ENCODE assay signal across 8 mouse cellular contexts in the genomic region with DNA sequence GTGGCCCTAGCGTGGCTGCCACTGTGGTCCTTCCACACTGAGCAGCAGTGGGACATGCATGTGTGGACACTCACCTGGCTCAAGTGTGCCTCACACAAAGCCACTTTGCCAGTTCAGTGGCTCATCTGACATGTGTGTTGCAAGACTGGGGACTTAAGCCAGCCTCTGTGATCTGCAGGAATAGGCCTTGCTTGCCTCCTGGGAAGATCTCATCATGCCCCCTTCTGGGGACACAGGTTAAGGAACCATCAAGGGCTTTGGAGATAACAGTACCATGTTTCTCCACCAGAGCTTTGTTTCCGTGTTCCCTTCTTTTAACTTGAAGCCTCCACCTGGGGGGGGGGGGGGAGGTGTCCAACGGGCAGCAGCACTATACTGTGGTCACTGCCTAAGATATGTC. TPM values are rescaled to one million over a fixed set of nuclear protein-coding genes. Genes with fewer than 3 reads are reported as not detected.
DNase-seq lines count a peak whose midpoint lies in the region; ATAC-seq and TF ChIP-seq lines count a peak whose summit lies in the region.
"Had no signal": no experiment of that assay in that cellular context is flagged by ENCODE, and none has a peak within 500 bp of the region (broad histone marks: within the 10 kb centered on the region; RNA-seq: fewer than 3 reads in every experiment).

No protein-coding gene starts in this region.

- DNase-seq in midbrain, postnatal 0 days (ENCODE audit: low spot score) = peak; percentile 55
- peak; percentile 46 for DNase-seq in ZHBTc4 (ENCODE audit: low read depth, low spot score)
- peak; percentile 42 for DNase-seq in kidney, postnatal 14 days
- peak; percentile 14 for DNase-seq in splenic B cell, adult 2 months (ENCODE audit: low read depth, low spot score)
- no peak for DNase-seq in c-Kit-positive CD71-positive TER-119-positive erythroid progenitor cells, embryonic 14.5 days (ENCODE audit: low spot score)

- H3K4me1 ChIP-seq in midbrain, postnatal 0 days (ENCODE audit: insufficient read depth, low read length) = no peaks in the 10 kb centered on the region
- no peaks in the 10 kb centered on the region for H3K4me1 ChIP-seq in midbrain, embryonic 13.5 days (replicated peaks)
- H3K4me1 ChIP-seq in heart, embryonic 12.5 days (replicated peaks) = no peaks in the 10 kb centered on the region

- no peak overlapping the region for H3K4me3 ChIP-seq in midbrain, postnatal 0 days (ENCODE audit: low read depth, low read length)
- no peak overlapping the region for H3K4me3 ChIP-seq in midbrain, embryonic 13.5 days (replicated peaks)
- H3K4me3 ChIP-seq in heart, embryonic 12.5 days = no peak overlapping the region
- H3K4me3 ChIP-seq: heart, embryonic 15.5 days had no signal

- 74% methylated on average over 3 of the region's 3 CpGs for WGBS in midbrain, postnatal 0 days
- WGBS in midbrain, embryonic 13.5 days = 69% methylated on average over 3 of the region's 3 CpGs
- WGBS in heart, embryonic 12.5 days = 64% methylated on average over 3 of the region's 3 CpGs

- H3K4me2 ChIP-seq in midbrain, postnatal 0 days (ENCODE audit: low read depth, low read length, poor library complexity, severe bottlenecking) = no peak overlapping the region
- H3K4me2 ChIP-seq in midbrain, embryonic 13.5 days (replicated peaks) = no peak overlapping the region
- no peak overlapping the region for H3K4me2 ChIP-seq in heart, embryonic 12.5 days
- H3K4me2 ChIP-seq: heart, embryonic 15.5 days had no signal

- peaks cover 39% of the 10 kb centered on the region for H3K36me3 ChIP-seq in midbrain, postnatal 0 days (ENCODE audit: insufficient read depth, low read length)
- peaks cover 51% of the 10 kb centered on the region for H3K36me3 ChIP-seq in midbrain, embryonic 13.5 days
- H3K36me3 ChIP-seq in splenic B cell, adult 2 months (ENCODE audit: control insufficient read depth, insufficient read depth, low read length, poor library complexity, severe bottlenecking) = no peaks in the 10 kb centered on the region
- H3K36me3 ChIP-seq in heart, embryonic 12.5 days = peaks cover 84% of the 10 kb centered on the region

- no peak overlapping the region; the same call in 1 of the 2 replicates for H3K27ac ChIP-seq in midbrain, postnatal 0 days (ENCODE audit: low read depth, low read length)
- H3K27ac ChIP-seq in midbrain, embryonic 13.5 days = no peak overlapping the region
- H3K27ac ChIP-seq in heart, embryonic 12.5 days (ENCODE audit: poor library complexity, severe bottlenecking) = no peak overlapping the region
- H3K27ac ChIP-seq: heart, embryonic 15.5 days had no signal

- no peaks in the 10 kb centered on the region for H3K9me3 ChIP-seq in midbrain, postnatal 0 days (ENCODE audit: low read length)
- H3K9me3 ChIP-seq in midbrain, embryonic 13.5 days = no peaks in the 10 kb centered on the region
- H3K9me3 ChIP-seq in heart, embryonic 12.5 days (replicated peaks) = no peaks in the 10 kb centered on the region
- H3K9me3 ChIP-seq: heart, embryonic 15.5 days had no signal

- H3K9ac ChIP-seq in midbrain, postnatal 0 days (replicated peaks; ENCODE audit: low read length, poor library complexity, severe bottlenecking) = no peak overlapping the region
- no peak overlapping the region for H3K9ac ChIP-seq in midbrain, embryonic 13.5 days (replicated peaks)
- H3K9ac ChIP-seq in heart, embryonic 12.5 days = no peak overlapping the region
- H3K9ac ChIP-seq: heart, embryonic 15.5 days had no signal

- no peaks in the 10 kb centered on the region for H3K27me3 ChIP-seq in midbrain, postnatal 0 days (ENCODE audit: insufficient read depth, low read length)
- no peaks in the 10 kb centered on the region for H3K27me3 ChIP-seq in midbrain, embryonic 13.5 days
- H3K27me3 ChIP-seq in splenic B cell, adult 2 months (ENCODE audit: control insufficient read depth, insufficient read depth, low read length, poor library complexity, severe bottlenecking) = no peaks in the 10 kb centered on the region
- H3K27me3 ChIP-seq in heart, embryonic 12.5 days (replicated peaks) = no peaks in the 10 kb centered on the region
- H3K27me3 ChIP-seq: heart, embryonic 15.5 days had no signal

- ATAC-seq in midbrain, postnatal 0 days (ENCODE audit: low FRiP score) = 0 out of 2 replicates have a peak, but pooled peaks have one; percentile 13
- no peak for ATAC-seq in midbrain, embryonic 13.5 days
- ATAC-seq in heart, embryonic 12.5 days (ENCODE audit: insufficient number of reproducible peaks, low FRiP score) = no peak

- TF ChIP-seq CTCF in midbrain, postnatal 0 days (IDR thresholded peaks at IDR 0.05) = peak; percentile 73

RNA-seq across cellular contexts. Expression of gene Usp42, which starts 35.8 kb away (rescaled TPM):
- 23.1 and 24.3 TPM in 2 replicates for total RNA-seq in midbrain, postnatal 0 days (2014; rRNA removed)
- 18.8 TPM in 2 replicates for polyA plus RNA-seq in midbrain, postnatal 0 days (2015; fragmentation: Nextera tagmentation; extraction: Ambion mirVana)
- 31.5 and 32.6 TPM in 2 replicates for polyA plus RNA-seq in midbrain, embryonic 13.5 days (2015; fragmentation: Nextera tagmentation; extraction: Ambion mirVana)
- 17.6 and 19.4 TPM in 2 replicates for polyA plus RNA-seq in heart, embryonic 12.5 days (2016; fragmentation: Nextera tagmentation; extraction: Ambion mirVana)
